Comparison of ENCODE assay signal across 10 mouse cellular contexts in the genomic region with DNA sequence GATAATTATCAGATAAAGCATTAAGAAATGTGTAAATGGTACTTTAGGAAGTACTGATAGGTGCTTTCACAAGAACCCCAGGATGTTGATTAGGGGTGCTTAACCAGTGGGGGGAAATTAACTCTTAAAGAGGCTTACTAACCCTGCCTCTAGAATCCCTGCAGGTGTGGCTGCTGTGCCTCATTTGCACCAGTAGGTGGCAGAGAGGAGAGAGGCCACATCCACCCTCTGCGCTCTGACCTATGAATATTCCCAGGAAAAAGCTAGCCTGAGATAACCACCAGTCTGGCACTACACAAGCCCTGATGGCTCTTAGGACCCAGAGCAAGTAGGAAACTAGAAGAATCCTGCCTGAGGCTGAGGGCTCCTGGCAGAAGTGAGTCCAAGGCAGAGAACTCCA. TPM values are rescaled to one million over a fixed set of nuclear protein-coding genes. Genes with fewer than 3 reads are reported as not detected.
DNase-seq lines count a peak whose midpoint lies in the region; ATAC-seq and TF ChIP-seq lines count a peak whose summit lies in the region.
"Had no signal": no experiment of that assay in that cellular context is flagged by ENCODE, and none has a peak within 500 bp of the region (broad histone marks: within the 10 kb centered on the region; RNA-seq: fewer than 3 reads in every experiment).

No protein-coding gene starts in this region.

- no peak for TF ChIP-seq POLR2A in spleen, adult 2 months (IDR thresholded peaks at IDR 0.05; ENCODE audit: low read depth, low read length)

- H3K9me3 ChIP-seq in kidney, embryonic 15.5 days (replicated peaks): no peaks in the 10 kb centered on the region
- H3K9me3 ChIP-seq in midbrain, embryonic 14.5 days (ENCODE audit: control insufficient read depth, low read length): no peaks in the 10 kb centered on the region

- H3K4me2 ChIP-seq in kidney, embryonic 15.5 days: no peak overlapping the region
- no peak overlapping the region for H3K4me2 ChIP-seq in midbrain, embryonic 14.5 days (ENCODE audit: low read length)

- 0 out of 2 replicates have a peak, but pooled peaks have one; percentile 16 for ATAC-seq in kidney, embryonic 15.5 days (replicated peaks; ENCODE audit: low FRiP score)
- ATAC-seq in midbrain, embryonic 14.5 days (ENCODE audit: low FRiP score, low TSS enrichment): no peak

- no peaks in the 10 kb centered on the region for H3K36me3 ChIP-seq in spleen, adult 2 months (ENCODE audit: control insufficient read depth, insufficient read depth, low read length)
- peaks cover 10% of the 10 kb centered on the region; the same call in 1 of the 2 replicates for H3K36me3 ChIP-seq in kidney, embryonic 15.5 days
- H3K36me3 ChIP-seq in midbrain, embryonic 14.5 days (ENCODE audit: control insufficient read depth, insufficient read depth, low read length): no peaks in the 10 kb centered on the region

- peak; percentile 14 for DNase-seq in cerebellum, adult 8-10 months
- no peak for DNase-seq in cerebellum, adult 9-11 months
- no peak for DNase-seq in spleen, adult 2 months (ENCODE audit: low read depth in 1 of 2, low spot score in 2 of 2)
- no peak for DNase-seq in spleen, adult 12 weeks (ENCODE audit: low spot score)
- DNase-seq in midbrain, embryonic 14.5 days: peak; percentile 55
- no peak for DNase-seq in layer of hippocampus, postnatal 14 days (ENCODE audit: low spot score in 2 of 2)
- DNase-seq in spleen, postnatal 36 days (ENCODE audit: low spot score in 2 of 2): no peak

- no peak overlapping the region for H3K4me3 ChIP-seq in spleen, adult 2 months (ENCODE audit: extremely low read depth, insufficient read depth, insufficient read length)
- H3K4me3 ChIP-seq in kidney, embryonic 15.5 days (replicated peaks): no peak overlapping the region
- H3K4me3 ChIP-seq in midbrain, embryonic 14.5 days (replicated peaks; ENCODE audit: low read depth, low read length): no peak overlapping the region

- no peaks in the 10 kb centered on the region for H3K4me1 ChIP-seq in spleen, adult 2 months (ENCODE audit: control insufficient read depth, insufficient read depth, insufficient read length)
- H3K4me1 ChIP-seq in kidney, embryonic 15.5 days: no peaks in the 10 kb centered on the region
- H3K4me1 ChIP-seq in midbrain, embryonic 14.5 days (ENCODE audit: control insufficient read depth, insufficient read depth, low read length): no peaks in the 10 kb centered on the region

- TF ChIP-seq CTCF in spleen, adult 2 months (IDR thresholded peaks at IDR 0.05; ENCODE audit: extremely low read depth, insufficient read depth, insufficient read length, insufficient replicate concordance): peak; percentile 60; the same call in 1 of the 2 replicates

- H3K9ac ChIP-seq in kidney, embryonic 15.5 days: no peak overlapping the region
- H3K9ac ChIP-seq in midbrain, embryonic 14.5 days (replicated peaks; ENCODE audit: low read length): no peak overlapping the region

- H3K27me3 ChIP-seq in spleen, adult 2 months (ENCODE audit: control insufficient read depth, insufficient read depth, low read length): no peaks in the 10 kb centered on the region
- H3K27me3 ChIP-seq in kidney, embryonic 15.5 days: no peaks in the 10 kb centered on the region
- no peaks in the 10 kb centered on the region for H3K27me3 ChIP-seq in midbrain, embryonic 14.5 days (ENCODE audit: control insufficient read depth, insufficient read depth, low read length)

- no peak overlapping the region for H3K27ac ChIP-seq in spleen, adult 2 months (ENCODE audit: insufficient read depth, low read length)
- no peak overlapping the region for H3K27ac ChIP-seq in kidney, embryonic 15.5 days
- H3K27ac ChIP-seq in midbrain, embryonic 14.5 days (replicated peaks; ENCODE audit: low read depth, low read length): no peak overlapping the region

- 52% methylated on average over 1 of the region's 1 CpGs for WGBS in spleen, adult 2 months
- WGBS in kidney, embryonic 15.5 days: 43% methylated on average over 1 of the region's 1 CpGs
- WGBS in midbrain, embryonic 14.5 days: 40% methylated on average over 1 of the region's 1 CpGs

RNA-seq across cellular contexts. Expression of a gene that starts 30.4 kb away (rescaled TPM):
- polyA plus RNA-seq in spleen, adult 2 months (2012; rRNA removed): 0.09 and 0.25 TPM in 2 replicates
- polyA plus RNA-seq in kidney, embryonic 15.5 days (2015; fragmentation: Nextera tagmentation; extraction: Ambion mirVana): not detected in 2 replicates
- not detected in 2 replicates for polyA plus RNA-seq in midbrain, embryonic 14.5 days (2014; fragmentation: Nextera tagmentation; extraction: Ambion mirVana)
- not detected for total RNA-seq in layer of hippocampus, postnatal 14 days (2021)
- total RNA-seq: ES-E14 had no signal
- polyA plus RNA-seq: heart, embryonic 14.5 days had no signal

RNA-seq across cellular contexts. Expression of a gene that starts 49.3 kb away (rescaled TPM):
- polyA plus RNA-seq in spleen, adult 2 months (2012; rRNA removed): 13.5 and 16.3 TPM in 2 replicates
- polyA plus RNA-seq in kidney, embryonic 15.5 days (2015; fragmentation: Nextera tagmentation; extraction: Ambion mirVana): 35.5 and 37.4 TPM in 2 replicates
- 122 and 133 TPM in 2 replicates for polyA plus RNA-seq in midbrain, embryonic 14.5 days (2014; fragmentation: Nextera tagmentation; extraction: Ambion mirVana)
- total RNA-seq in layer of hippocampus, postnatal 14 days (2021): 100 to 1,000 TPM; 122 to 133 TPM

RNA-seq across cellular contexts. Expression of a gene that starts 49.3 kb away (rescaled TPM):
- 52.5 and 53.8 TPM in 2 replicates for polyA plus RNA-seq in spleen, adult 2 months (2012; rRNA removed)
- polyA plus RNA-seq in kidney, embryonic 15.5 days (2015; fragmentation: Nextera tagmentation; extraction: Ambion mirVana): 27.1 and 28.0 TPM in 2 replicates
- 3.5 and 8.0 TPM in 2 replicates for polyA plus RNA-seq in midbrain, embryonic 14.5 days (2014; fragmentation: Nextera tagmentation; extraction: Ambion mirVana)
- total RNA-seq in layer of hippocampus, postnatal 14 days (2021): 10 to 100 TPM; 54.1 to 62.0 TPM

Comparison
In these comparisons a context has a peak if more than half of its experiments do, and no peak if none do; other contexts are left out.
1. DNase-seq: peak in cerebellum, adult 8-10 months (single experiment) and midbrain, embryonic 14.5 days (single experiment); none in cerebellum, adult 9-11 months (single experiment), spleen, adult 2 months (0 of 2), spleen, adult 12 weeks (single experiment), layer of hippocampus, postnatal 14 days (0 of 2) and spleen, postnatal 36 days (0 of 2).